Mouse (Mus musculus) layer of hippocampus, postnatal 25 days (tissue): ENCODE results near the gene Tbp. TPM values are rescaled to one million over a fixed set of nuclear protein-coding genes. Genes with fewer than 3 reads are reported as not detected.

Experiments used
- DNase-seq, 2 experiments: peaks; one replicate each; pipeline ENCODE4 v3.0.0; 2022; ENCODE audit warnings: mixed read lengths in 2 of 2, low spot score in 1 of 2; ENCODE audit errors: extremely low spot score in 1 of 2
- total RNA-seq, 2 experiments: library from RNA; stranded (reverse); gene quantifications; 2 replicates each; pipeline ENCODE4 v1.2.3; 2021

Gene Tbp
- total RNA-seq = 10 to 100 TPM; 28.5 to 32.7 TPM

- peak; percentile 91 to 96 for DNase-seq
Observed at GRCm38 (mm10) chr17:15499656-15500394, at the start of gene Tbp, which contains the start of gene Psmb1. Gene Tbp (plus strand): TSS chr17:15499888. Gene Psmb1 (minus strand): TSS chr17:15499751.

DNA sequence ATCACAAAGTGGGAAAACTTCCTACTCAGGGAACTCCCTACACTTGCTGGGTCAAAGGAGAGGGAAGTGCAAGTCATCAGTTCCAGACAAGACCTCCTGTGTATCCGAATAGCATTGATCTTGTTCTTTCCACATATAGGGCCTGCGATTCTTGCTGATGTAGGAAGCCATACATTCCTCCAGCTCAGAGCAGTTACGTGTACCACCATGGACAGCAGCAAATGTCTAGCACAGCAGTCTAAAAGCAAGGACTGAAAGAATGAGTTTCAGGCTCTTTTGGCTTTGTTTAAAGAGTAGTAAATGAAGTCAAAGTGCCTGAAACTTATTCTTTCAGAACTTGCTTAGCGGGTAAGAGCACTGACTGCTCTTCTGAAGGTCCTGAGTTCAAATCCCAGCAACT is 44.5 kb upstream of the Tbp start:
- DNase-seq = no peak

- no peak for DNase-seq
Observed at GRCm38 (mm10) chr17:15456595-15456994, 43.1 kb upstream of the Tbp start.

GRCm38 (mm10) chr17:15459761-15460160 is 39.9 kb upstream of the Tbp start:
- DNase-seq = no peak

GRCm38 (mm10) chr17:15461921-15462495 is 37.7 kb upstream of the Tbp start:
- DNase-seq = no peak

GRCm38 (mm10) chr17:15467669-15468068 is 32.0 kb upstream of the Tbp start:
- peak; percentile 58 to 82 for DNase-seq

- no peak for DNase-seq
Observed at GRCm38 (mm10) chr17:15472671-15473070, 27.0 kb upstream of the Tbp start.

GRCm38 (mm10) chr17:15490542-15490941 is 9.1 kb upstream of the Tbp start:
- no peak for DNase-seq

- DNase-seq = peak; percentile 92 to 95
Observed at GRCm38 (mm10) chr17:15497882-15498752, 1.6 kb upstream of the Tbp start.

DNA sequence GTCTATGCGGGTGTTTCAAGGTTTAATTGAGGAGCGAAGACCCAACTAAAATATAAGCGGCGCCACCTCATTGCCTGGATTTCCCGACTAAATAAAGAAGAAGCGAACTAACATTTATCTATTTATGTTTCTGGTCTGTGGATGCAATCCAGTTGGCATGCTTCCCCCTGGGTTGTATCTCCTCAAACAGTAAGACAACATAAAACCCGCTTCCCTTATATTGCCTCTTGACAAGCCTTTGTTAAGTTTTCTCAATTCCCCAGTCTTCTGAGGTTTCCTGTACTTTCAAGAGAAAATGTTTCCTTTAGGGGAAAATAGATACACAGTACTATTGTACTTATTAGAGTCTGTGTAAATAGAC is 955 bp upstream of the Tbp start:
- no peak for DNase-seq

GRCm38 (mm10) chr17:15510694-15511093 is 11.0 kb downstream of the Tbp start:
- DNase-seq = no peak

GRCm38 (mm10) chr17:15517776-15518175 is 18.1 kb downstream of the Tbp start:
- DNase-seq = no peak

- DNase-seq = no peak
Observed at GRCm38 (mm10) chr17:15518186-15518585, 18.5 kb downstream of the Tbp start.

- no peak for DNase-seq
Observed at GRCm38 (mm10) chr17:15518766-15519165, 19.1 kb downstream of the Tbp start.

DNA sequence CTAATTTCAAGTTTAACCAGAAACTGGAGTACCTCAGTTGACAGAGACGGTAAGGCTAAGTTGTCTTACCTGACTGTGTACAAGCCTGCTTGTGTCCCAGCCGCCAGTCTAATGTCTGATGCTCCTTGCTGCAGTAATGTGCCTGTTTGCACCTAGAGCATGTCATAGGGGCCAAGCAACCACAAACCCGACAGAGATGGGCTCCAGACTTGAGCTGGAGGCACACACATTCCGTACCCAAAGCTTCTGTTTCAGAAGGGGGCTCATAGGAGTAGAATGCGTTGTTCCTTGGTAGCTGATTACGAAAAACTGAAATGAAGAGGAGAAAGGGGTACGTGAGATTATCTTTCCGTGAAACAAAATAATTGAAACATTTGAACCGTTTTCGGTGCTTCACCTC is 26.6 kb downstream of the Tbp start:
- no peak for DNase-seq

- DNase-seq = peak; percentile 78 to 85
Observed at GRCm38 (mm10) chr17:15526986-15527810, 27.5 kb downstream of the Tbp start, which contains the start of gene Pdcd2. Gene Pdcd2 (minus strand): TSS chr17:15527301.

- DNase-seq = no peak
Observed at GRCm38 (mm10) chr17:15527811-15528136, 28.1 kb downstream of the Tbp start.

- DNase-seq = no peak
Observed at GRCm38 (mm10) chr17:15528887-15529286, 29.2 kb downstream of the Tbp start.

- peak in 1 of 2 experiments; percentile 57 for DNase-seq
Observed at GRCm38 (mm10) chr17:15530141-15530540, 30.5 kb downstream of the Tbp start.

GRCm38 (mm10) chr17:15535162-15535800 is 35.6 kb downstream of the Tbp start:
- DNase-seq = no peak
